30 mouse cellular contexts compared by ENCODE assay signal in genomic region chrX:60497750-60498149, GRCm38 (mm10). TPM values are rescaled to one million over a fixed set of nuclear protein-coding genes. Genes with fewer than 3 reads are reported as not detected.
"Had no signal": no experiment of that assay in that cellular context is flagged by ENCODE, and none has a peak within 500 bp of the region (broad histone marks: within the 10 kb centered on the region; RNA-seq: fewer than 3 reads in every experiment).

No protein-coding gene starts in this region.

- H3K4me2 ChIP-seq: limb, embryonic 12.5 days; limb, embryonic 15.5 days; liver, embryonic 11.5 days; lung, embryonic 14.5 days; midbrain, embryonic 13.5 days; neural tube, embryonic 13.5 days had no signal

- H3K9me3 ChIP-seq: limb, embryonic 12.5 days; limb, embryonic 15.5 days; midbrain, embryonic 13.5 days; neural tube, embryonic 13.5 days had no signal

- H3K36me3 ChIP-seq: limb, embryonic 12.5 days; limb, embryonic 15.5 days; midbrain, embryonic 13.5 days; neural tube, embryonic 13.5 days had no signal

- DNase-seq: kidney, adult 9 months; kidney, postnatal 14 days; kidney, postnatal 4 days; left cerebral cortex, postnatal 4 days; liver, postnatal 0 days; lung, embryonic 14.5 days; right cerebral cortex, adult 18-20 months; right cerebral cortex, postnatal 14 days; right cerebral cortex, postnatal 4 days; thymus, adult 2 months; thymus, postnatal 14 days; thymus, postnatal 4 days had no signal

- ATAC-seq: liver, postnatal 0 days; lung, postnatal 0 days; midbrain, embryonic 13.5 days had no signal

- H3K4me3 ChIP-seq: limb, embryonic 12.5 days; limb, embryonic 15.5 days; midbrain, embryonic 13.5 days; neural tube, embryonic 13.5 days had no signal

- H3K27me3 ChIP-seq: limb, embryonic 12.5 days; limb, embryonic 15.5 days; midbrain, embryonic 13.5 days; neural tube, embryonic 13.5 days had no signal

- H3K4me1 ChIP-seq: limb, embryonic 12.5 days; limb, embryonic 15.5 days; midbrain, embryonic 13.5 days; neural tube, embryonic 13.5 days had no signal

- H3K27ac ChIP-seq: limb, embryonic 12.5 days; limb, embryonic 15.5 days; liver, embryonic 14.5 days; macrophage; midbrain, embryonic 13.5 days; neural tube, embryonic 13.5 days; stomach, postnatal 0 days had no signal

- H3K9ac ChIP-seq: limb, embryonic 12.5 days; limb, embryonic 15.5 days; liver, embryonic 14.5 days; liver, postnatal 0 days; lung, embryonic 14.5 days; midbrain, embryonic 13.5 days; neural tube, embryonic 13.5 days had no signal

RNA-seq across cellular contexts. Expression of gene Gm7073, which starts 41.3 kb away (rescaled TPM):
- total RNA-seq: layer of hippocampus, adult 18-20 months; layer of hippocampus, postnatal 14 days; left cerebral cortex, adult 8-10 months; left cerebral cortex, postnatal 14 days; left cerebral cortex, postnatal 4 days; megakaryocyte, adult 5-6 weeks; midbrain, postnatal 0 days; neutrophil, adult 5-6 weeks had no signal
- polyA plus RNA-seq: kidney, embryonic 16.5 days; limb, embryonic 12.5 days; limb, embryonic 15.5 days; liver, embryonic 11.5 days; liver, embryonic 14.5 days; liver, postnatal 0 days; lung, embryonic 14.5 days; lung, postnatal 0 days; macrophage; midbrain, embryonic 13.5 days; midbrain, postnatal 0 days; neural tube, embryonic 13.5 days; stomach, embryonic 14.5 days; stomach, postnatal 0 days; thymus, adult 2 months had no signal
